Mouse (Mus musculus) left cerebral cortex, adult 8-10 months (tissue): Measurements from ENCODE around the gene Stim1. TPM values are rescaled to one million over a fixed set of nuclear protein-coding genes. Genes with fewer than 3 reads are reported as not detected.

Source experiments
- DNase-seq, 2 experiments: peaks; one replicate each; pipeline ENCODE4 v3.0.0; 2022; ENCODE audit warnings: low spot score in 2 of 2
- total RNA-seq, 4 experiments: library from RNA; stranded (reverse); gene quantifications; 2 replicates each; pipeline ENCODE4 v1.2.4; 2022

Gene Stim1
- total RNA-seq: 10 to 100 TPM; 87.0 to 97.5 (median 94.7) TPM

DNA sequence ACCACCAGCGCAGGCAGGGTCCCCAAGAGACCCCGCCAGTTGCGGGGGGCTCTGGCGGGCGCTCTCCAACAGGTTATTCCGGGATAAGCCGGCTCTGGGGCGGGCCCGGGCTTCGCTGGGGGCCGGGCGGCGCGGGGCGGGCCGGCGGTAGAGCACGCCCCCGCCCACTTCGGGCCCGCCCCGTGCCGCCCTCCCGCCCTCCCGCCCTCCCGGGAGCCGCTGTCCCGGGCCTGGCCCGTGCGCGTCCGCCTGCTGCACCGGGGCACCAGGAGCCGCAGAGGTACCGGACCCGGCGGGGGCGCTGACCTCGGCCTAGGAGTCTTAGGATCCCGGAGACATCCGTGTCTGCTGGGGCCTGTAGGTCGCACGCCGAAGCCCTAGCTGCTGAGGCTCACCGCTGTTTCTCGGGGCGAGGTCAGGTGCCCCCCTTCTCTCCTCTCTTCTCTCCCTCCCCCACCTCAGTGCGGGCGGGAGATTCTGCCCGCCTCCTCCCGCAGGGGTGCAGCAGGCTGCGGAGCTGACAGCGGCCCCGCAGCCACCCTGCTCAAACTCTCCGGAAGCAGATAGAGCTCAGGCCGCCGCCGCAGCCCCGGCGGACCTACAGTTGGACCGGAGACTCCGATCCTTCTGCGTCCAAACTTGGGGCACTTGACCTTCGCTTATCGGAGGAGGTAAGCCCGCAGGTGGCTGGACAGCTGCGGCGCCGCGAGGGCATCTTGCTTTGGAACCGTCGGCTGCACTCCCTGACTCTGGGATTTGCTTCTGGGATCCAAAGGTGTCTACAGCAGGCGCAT is at the start of gene Stim1:
Gene Stim1 (plus strand): TSS at position 206 of the 794 bp plus-strand sequence.
- DNase-seq: peak in 1 of 2 experiments; percentile 43

DNA sequence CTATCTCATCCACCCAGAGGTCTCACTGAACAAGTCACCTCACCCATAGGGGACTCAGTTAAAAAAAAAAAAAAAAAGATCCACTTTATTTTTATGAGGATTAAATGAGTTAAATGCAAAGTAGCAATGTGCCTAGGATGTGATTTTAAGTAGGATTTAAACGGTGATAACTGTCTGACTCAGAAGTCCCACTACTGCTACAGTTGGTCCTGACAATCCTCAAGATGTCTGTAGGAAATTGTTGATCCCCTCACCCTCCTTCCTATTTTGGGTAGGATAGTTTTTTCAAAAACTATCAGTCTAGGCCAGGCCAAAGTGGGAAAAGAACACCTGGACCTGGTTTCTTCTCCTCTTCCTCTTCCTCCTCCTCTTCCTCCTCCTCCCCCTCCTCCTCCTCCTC is 45.7 kb upstream of the Stim1 start:
- DNase-seq: no peak

DNA sequence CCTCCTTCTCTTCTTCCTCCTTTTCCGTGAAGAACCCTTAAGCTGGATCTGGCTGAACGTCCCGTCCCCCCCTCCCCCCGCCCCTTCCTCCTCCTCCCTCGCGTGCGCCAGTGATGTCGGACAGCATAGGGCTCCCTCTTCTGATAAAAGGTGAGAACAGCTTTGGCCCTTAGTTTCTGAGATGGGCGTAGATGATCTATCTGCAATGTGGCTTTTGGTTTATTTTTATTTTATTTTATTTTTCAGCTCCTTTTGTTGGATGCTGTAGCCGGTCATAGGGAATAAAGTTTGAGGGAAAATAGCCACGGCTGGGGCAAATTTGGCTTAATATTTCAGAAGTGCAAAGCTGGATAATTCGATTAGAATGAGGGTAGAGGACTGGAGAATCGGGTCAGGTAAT is 45.3 kb upstream of the Stim1 start:
- no peak for DNase-seq

DNA sequence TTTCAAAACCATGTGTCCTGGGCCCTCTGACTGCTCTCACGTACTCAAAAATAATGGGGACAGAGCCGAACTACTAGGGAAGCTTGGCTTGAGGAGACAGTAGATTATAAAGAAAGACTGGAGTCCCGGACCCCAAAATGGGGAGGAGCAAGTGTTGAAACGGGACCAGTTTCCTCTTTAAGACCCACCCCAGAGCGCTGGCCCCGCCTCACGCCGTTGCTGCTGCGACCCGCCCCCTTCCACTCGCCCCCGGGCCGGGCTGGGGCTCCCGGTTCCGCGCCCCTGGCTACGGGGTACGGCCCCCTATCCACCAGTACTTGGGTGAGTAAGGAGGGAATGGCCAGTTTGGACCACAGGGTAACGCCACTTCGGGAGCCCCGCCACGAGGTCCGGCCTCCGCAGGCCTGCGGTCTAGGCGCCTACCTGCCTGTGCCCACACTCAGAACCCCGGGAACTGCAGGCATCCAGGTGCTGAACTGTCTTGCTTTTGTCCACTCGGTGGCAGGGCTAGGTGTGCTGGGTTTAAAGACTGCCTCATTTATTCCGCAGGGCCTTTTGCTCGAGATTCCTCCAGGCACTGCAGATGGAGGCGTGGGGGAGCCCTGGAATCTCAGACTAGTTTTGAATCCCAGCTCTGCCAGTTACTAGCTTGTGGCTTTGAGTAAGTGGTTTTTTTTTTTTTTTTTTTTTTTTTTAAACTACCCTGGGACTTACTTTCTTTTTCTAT is 44.6 kb upstream of the Stim1 start:
- DNase-seq: peak in 1 of 2 experiments; percentile 42

- DNase-seq: no peak
Measured at GRCm38 (mm10) chr7:102223883-102224738, 43.5 kb upstream of the Stim1 start.

DNA sequence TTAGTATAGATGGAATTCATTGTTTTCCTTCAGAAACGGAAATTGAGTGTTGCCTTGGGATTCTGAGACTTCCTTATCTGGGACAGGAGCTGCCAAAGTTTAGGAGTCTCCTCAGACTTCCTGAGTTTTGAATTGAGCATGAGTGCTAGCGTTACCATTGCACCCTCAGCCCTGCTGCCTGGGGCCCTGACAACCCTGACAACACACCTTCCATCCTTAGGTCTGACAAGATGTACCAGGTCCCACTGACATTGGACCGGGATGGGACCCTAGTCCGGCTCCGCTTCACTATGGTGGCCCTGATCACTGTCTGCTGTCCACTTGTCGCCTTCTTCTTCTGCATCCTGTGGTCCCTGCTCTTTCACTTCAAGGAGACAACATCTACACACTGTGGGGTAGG is 41.6 kb upstream of the Stim1 start:
- no peak for DNase-seq

GRCm38 (mm10) chr7:102228049-102228670 is 39.4 kb upstream of the Stim1 start:
- DNase-seq: no peak

DNA sequence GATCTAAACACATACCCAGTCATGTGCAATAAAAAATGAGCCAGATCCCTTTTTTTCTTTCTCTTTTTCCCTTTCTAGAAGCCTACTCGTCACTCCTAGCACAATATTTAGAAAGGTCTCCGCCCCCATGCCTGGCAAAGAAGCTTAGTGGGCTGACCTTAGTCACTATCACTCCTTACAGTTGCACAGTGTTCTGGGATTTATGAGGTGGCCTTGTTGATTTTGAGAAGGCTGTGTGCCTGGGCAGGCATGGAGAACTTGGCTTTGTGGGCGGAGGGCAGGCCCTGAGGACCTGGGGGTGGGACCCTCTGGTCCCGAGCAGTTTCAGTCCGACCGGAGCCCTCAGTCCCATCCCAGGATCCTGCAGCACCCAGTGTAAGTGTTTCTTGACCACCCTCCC is 37.8 kb upstream of the Stim1 start:
- no peak for DNase-seq

DNA sequence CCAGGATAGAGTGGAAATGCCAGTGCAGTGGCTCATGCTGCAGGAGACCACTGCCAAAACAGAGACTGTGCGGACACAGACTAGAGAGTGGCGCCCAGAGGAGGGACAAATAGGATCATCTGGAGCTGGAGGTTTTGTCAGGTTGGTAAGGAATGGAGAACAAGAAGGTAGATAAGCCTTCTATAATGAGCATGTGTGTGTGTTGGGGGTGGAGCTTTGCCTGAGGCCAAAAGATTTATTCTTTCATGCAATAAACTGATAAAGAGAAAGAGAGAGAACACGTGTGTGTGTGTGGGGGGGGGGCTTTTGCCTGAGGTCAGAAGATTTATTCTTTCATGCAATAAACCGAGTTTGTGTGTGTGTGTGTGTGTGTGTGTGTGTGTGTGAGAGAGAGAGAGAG is 34.5 kb upstream of the Stim1 start:
- DNase-seq: no peak

DNA sequence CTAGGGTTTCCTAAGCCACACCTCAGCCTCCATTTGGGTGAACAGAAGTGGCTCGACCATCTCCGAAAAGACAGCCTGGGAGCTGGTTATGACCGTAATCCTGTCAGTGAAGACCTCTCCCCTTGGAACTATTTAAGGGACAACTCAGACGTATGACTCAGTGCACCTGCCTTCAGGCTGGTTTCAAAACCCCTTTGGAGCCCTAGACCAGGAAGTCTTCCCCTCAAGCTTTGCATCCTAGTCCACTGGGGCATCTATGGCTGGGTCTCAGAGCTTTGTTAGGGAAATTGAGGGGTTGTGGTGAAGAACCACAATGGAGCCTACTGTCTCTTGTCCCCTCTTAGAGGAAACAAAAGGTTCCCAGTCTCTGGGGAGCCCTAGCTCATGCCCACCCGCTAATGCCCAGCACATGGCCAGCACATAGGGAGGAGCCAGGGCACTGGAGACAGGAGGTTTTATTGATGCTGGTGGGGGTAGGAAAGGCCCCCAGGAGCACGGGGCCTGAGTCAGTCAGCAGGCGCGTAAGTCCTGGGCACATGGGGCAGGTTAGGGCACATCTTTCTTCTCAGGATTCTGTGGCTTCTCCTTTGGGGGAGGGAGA is 28.8 kb upstream of the Stim1 start:
- DNase-seq: peak in 1 of 2 experiments; percentile 62

GRCm38 (mm10) chr7:102239591-102239990 is 28.0 kb upstream of the Stim1 start:
- no peak for DNase-seq

- DNase-seq: no peak
Measured at GRCm38 (mm10) chr7:102242371-102242770, 25.2 kb upstream of the Stim1 start.

GRCm38 (mm10) chr7:102242917-102243316 is 24.7 kb upstream of the Stim1 start:
- no peak for DNase-seq

DNA sequence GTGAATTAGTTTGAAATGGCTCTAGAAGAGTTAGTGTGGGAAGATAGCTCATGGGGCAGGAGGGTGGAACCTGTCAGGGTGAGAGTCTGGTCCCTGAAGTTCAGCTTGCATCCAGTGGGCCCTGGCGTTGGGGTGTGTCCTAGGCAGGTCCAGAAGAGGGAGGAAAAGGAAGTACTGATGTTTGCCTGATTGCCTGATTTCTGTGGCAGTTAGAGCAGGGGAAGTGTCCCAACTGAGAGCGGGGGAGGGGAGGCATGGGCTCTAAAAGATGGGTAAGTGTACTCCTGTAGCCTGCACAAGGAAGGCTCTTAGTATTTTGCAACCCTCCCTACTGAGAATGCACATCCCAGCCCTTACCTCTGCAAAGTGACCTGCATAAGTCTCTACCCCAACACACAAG is 23.7 kb upstream of the Stim1 start:
- DNase-seq: no peak

- DNase-seq: no peak
Measured at GRCm38 (mm10) chr7:102244782-102245535, 22.6 kb upstream of the Stim1 start.

GRCm38 (mm10) chr7:102245775-102246174 is 21.8 kb upstream of the Stim1 start:
- peak in 1 of 2 experiments; percentile 64 for DNase-seq

DNA sequence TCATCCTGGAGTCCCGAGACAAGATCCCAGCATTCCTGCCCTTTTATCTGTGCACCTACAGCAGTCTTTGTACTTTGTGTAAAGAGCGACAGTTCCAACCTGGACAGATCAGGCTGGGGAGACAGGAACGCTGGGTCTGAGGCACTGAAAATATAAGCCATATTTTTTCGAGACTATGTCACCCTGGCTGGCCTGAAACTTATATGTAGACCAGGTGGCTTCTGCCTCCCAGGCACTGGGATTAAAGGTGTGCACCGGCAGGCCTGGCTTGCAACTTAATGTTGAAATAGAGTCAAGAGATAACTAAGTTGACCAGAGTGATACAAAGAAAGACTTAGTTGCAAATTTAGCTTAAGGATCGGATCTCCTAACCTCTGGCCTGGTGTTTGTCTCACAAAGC is 21.3 kb upstream of the Stim1 start:
- no peak for DNase-seq

- no peak for DNase-seq
Measured at GRCm38 (mm10) chr7:102246956-102247797, 20.4 kb upstream of the Stim1 start.

DNA sequence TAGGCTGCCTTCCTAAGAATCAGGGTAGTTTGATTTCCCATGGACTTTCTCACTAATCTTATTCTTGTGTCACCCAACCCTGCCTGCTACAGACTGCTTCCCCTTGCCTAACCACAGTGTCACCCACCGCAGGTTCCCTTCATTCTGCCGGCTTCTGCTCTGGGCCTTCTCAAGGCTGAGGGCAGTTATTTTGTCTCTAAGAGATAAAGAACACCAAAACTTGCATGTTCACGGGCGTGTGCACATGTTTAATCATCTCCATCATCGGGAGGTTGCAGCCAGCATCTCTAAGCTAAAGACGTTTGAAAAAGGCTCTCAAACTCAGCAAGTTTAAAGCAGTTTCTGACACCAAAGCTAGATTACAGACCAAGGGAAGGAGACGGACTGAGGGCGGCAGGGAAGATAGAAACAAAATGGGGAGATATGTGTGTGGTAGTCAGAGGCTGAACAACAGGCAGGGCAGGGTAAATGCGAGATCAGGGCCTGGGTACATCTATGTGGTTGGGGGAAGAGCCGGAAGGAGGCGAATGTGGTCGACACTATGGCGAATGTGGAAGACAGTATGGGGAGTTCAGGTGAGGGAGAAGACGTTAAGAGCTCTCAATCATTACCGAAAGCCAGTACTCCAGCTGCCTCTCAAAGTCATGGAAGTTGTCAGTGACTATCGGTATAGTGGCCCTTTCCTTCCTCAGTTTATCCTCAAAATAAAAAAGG is 18.8 kb upstream of the Stim1 start:
- no peak for DNase-seq
